Mouse (Mus musculus) forebrain, embryonic 16.5 days (tissue): ENCODE measurements around the gene Elfn1. TPM values are rescaled to one million over a fixed set of nuclear protein-coding genes. Genes with fewer than 3 reads are reported as not detected.

Experiments
- ATAC-seq: fragments of 200-750 bp; cut with Nextera tagmentation; 2 replicates; pipeline ENCODE4 v1.8.0; 2017; ENCODE audit warnings: mild to moderate bottlenecking, moderate library complexity
- H3K27ac ChIP-seq: fragments of 300-500 bp; sonication (generic); 2 replicates; pipeline ENCODE4 v1.5.1; 2014; ENCODE audit warnings: low read length, control low read depth
- H3K27me3 ChIP-seq: fragments of 300-500 bp; sonication (generic); replicated peaks from 2 replicates; pipeline ENCODE4 v1.6.1; 2014; ENCODE audit warnings: low read length; ENCODE audit not compliant: control insufficient read depth, insufficient read depth
- H3K36me3 ChIP-seq: fragments of 300-500 bp; sonication (generic); 2 replicates; pipeline ENCODE4 v1.6.1; 2014; ENCODE audit not compliant: control insufficient read depth, insufficient read depth
- H3K4me1 ChIP-seq: fragments of 300-500 bp; sonication (generic); replicated peaks from 2 replicates; pipeline ENCODE4 v1.6.1; 2014; ENCODE audit warnings: low read length; ENCODE audit not compliant: control insufficient read depth, insufficient read depth
- H3K4me2 ChIP-seq: fragments of 300-500 bp; sonication (generic); 2 replicates; pipeline ENCODE4 v1.6.1; 2014; ENCODE audit warnings: mild to moderate bottlenecking, low read length, control low read depth
- H3K4me3 ChIP-seq: fragments of 300-500 bp; sonication (generic); replicated peaks from 2 replicates; pipeline ENCODE4 v1.5.1; 2014; ENCODE audit warnings: mild to moderate bottlenecking, low read length, control low read depth
- H3K9ac ChIP-seq: fragments of 300-500 bp; sonication (generic); replicated peaks from 2 replicates; pipeline ENCODE4 v1.6.1; 2014; ENCODE audit warnings: low read depth, low read length, control low read depth
- H3K9me3 ChIP-seq: fragments of 300-500 bp; sonication (generic); 2 replicates; pipeline ENCODE4 v1.6.1; 2016; ENCODE audit warnings: low read length; ENCODE audit not compliant: control insufficient read depth
- WGBS: fragments of 180-500 bp; shearing (Covaris S2); extraction: QIAGEN DNeasy Blood & Tissue Kit; methylation state at CpG from one replicate; pipeline ENCODE4 v1.1.7; 2014; 5-methylcytosine and 5-hydroxymethylcytosine counted together
- polyA plus RNA-seq: library from polyadenylated mRNA; unstranded; fragments of >200 nt; fragmentation: Nextera tagmentation; extraction: Ambion mirVana; gene quantifications from 2 replicates; pipeline ENCODE4 v1.2.1, GENCODE M21; 2015

Elfn1 gene
- polyA plus RNA-seq, 1 experiment from 2014 or later: 3.2 TPM

GRCm38 (mm10) chr5:139949363-139949762 is 41.6 kb downstream of the Elfn1 start:
- Histone ChIP-seq H3K4me1 (peaks cover 19% of the 10 kb centered on the region), H3K4me2 (no peak overlapping the region), H3K9ac (0 out of 2 replicates have a peak overlapping the region, but pooled peaks have one; percentile 9), H3K4me3 (no peak overlapping the region), H3K27ac (no peak overlapping the region), H3K9me3 (no peaks in the 10 kb centered on the region), H3K36me3 (no peaks in the 10 kb centered on the region), H3K27me3 (no peaks in the 10 kb centered on the region)
- no peak for ATAC-seq
- 38% methylated on average over 8 of the region's 8 CpGs for WGBS

DNA sequence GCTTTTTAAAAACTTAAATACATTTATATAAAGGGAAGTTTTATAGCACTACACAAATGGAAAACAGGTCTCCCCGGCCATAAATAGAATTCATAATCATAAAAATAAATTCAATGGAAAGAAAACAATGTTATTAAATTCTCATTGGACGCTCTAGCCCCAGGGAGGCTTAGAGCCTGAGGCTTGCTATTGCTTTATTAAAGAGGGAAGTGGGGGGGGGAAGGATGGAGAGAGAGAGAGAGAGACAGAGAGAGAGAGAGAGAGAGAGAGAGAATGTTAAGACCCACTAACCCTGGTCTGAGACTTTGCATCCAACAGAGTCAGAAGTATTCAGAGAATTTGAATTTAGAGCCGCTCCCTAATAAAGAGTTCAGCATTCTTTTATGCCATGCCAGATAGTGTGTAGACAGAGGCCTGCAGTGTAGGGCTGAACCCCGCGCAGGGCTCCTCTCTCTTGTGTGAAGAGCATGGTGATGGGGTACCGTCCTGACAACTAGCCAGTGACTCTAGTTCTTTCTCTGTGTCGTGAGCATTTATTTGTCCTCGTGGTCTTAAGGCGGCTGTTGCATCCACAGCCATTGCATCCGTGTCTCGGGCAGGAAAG is 42.3 kb downstream of the Elfn1 start:
- no peak overlapping the region for H3K4me3 ChIP-seq
- H3K9ac ChIP-seq: no peak overlapping the region
- WGBS: 59% methylated on average over 11 of the region's 11 CpGs
- peaks cover 13% of the 10 kb centered on the region for H3K4me1 ChIP-seq
- H3K27ac ChIP-seq: no peak overlapping the region
- no peak overlapping the region for H3K4me2 ChIP-seq
- H3K9me3 ChIP-seq: no peaks in the 10 kb centered on the region
- H3K27me3 ChIP-seq: no peaks in the 10 kb centered on the region
- ATAC-seq: no peak
- H3K36me3 ChIP-seq: no peaks in the 10 kb centered on the region

- peak; percentile 54; the same call in 1 of the 2 replicates for ATAC-seq
- no peak overlapping the region for H3K27ac ChIP-seq
- 17% methylated on average over 10 of the region's 10 CpGs for WGBS
These were observed 49.1 kb downstream of the Elfn1 start for GRCm38 (mm10) chr5:139956859-139957258.

GRCm38 (mm10) chr5:139959741-139960140 is 52.0 kb downstream of the Elfn1 start:
- no peak for ATAC-seq
- H3K27ac ChIP-seq: no peak overlapping the region
- H3K9ac ChIP-seq: no peak overlapping the region
- H3K4me1 ChIP-seq: peaks cover 8% of the 10 kb centered on the region
- H3K4me3 ChIP-seq: no peak overlapping the region
- H3K4me2 ChIP-seq: no peak overlapping the region
- no peaks in the 10 kb centered on the region for H3K27me3 ChIP-seq
- H3K36me3 ChIP-seq: no peaks in the 10 kb centered on the region
- 89% methylated on average over 4 of the region's 4 CpGs for WGBS
- 0 out of 2 replicates have a peak, but pooled peaks cover 3% of the 10 kb centered on the region for H3K9me3 ChIP-seq

More at GRCm38 (mm10) chr5:139956859-139957258, 49.1 kb downstream of the Elfn1 start:
- Histone ChIP-seq H3K27me3 (no peaks in the 10 kb centered on the region), H3K9me3 (0 out of 2 replicates have a peak, but pooled peaks cover 3% of the 10 kb centered on the region), H3K4me3 (no peak overlapping the region), H3K4me2 (no peak overlapping the region; the same call in 1 of the 2 replicates), H3K36me3 (no peaks in the 10 kb centered on the region), H3K4me1 (peaks cover 8% of the 10 kb centered on the region), H3K9ac (no peak overlapping the region)

GRCm38 (mm10) chr5:139964391-139964790 is 56.6 kb downstream of the Elfn1 start:
- no peak for ATAC-seq
- Histone ChIP-seq H3K27ac (no peak overlapping the region), H3K4me2 (no peak overlapping the region), H3K4me1 (no peaks in the 10 kb centered on the region), H3K4me3 (no peak overlapping the region), H3K36me3 (no peaks in the 10 kb centered on the region), H3K27me3 (no peaks in the 10 kb centered on the region), H3K9ac (no peak overlapping the region), H3K9me3 (0 out of 2 replicates have a peak, but pooled peaks cover 3% of the 10 kb centered on the region)
- 41% methylated on average over 5 of the region's 5 CpGs for WGBS

DNA sequence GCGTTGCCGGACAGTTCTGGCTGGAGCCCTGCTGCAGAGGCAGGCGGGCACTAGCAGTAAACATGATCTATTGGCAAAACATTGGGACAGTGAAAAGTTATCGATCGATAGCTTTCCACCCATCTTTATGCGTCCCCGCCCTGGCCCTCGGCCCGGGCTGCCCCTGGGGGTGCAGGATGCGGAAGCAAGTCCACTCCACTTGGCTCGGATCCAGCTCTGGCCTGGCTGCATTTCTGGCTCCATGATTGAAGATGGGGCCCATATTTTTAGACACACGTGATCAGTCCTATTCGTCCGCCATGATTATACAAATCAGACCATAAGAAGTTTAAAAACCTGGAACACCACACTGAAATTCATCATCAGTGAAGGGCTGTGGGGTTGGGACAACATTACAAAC is 57.9 kb downstream of the Elfn1 start:
- ATAC-seq: no peak
- H3K36me3 ChIP-seq: no peaks in the 10 kb centered on the region
- H3K27ac ChIP-seq: no peak overlapping the region
- WGBS: 89% methylated on average over 14 of the region's 14 CpGs
- H3K27me3 ChIP-seq: no peaks in the 10 kb centered on the region
- H3K4me1 ChIP-seq: no peaks in the 10 kb centered on the region
- H3K4me2 ChIP-seq: no peak overlapping the region
- H3K9me3 ChIP-seq: no peaks in the 10 kb centered on the region
- no peak overlapping the region for H3K9ac ChIP-seq
- H3K4me3 ChIP-seq: no peak overlapping the region

GRCm38 (mm10) chr5:139969151-139969948 is 61.6 kb downstream of the Elfn1 start:
- no peak for ATAC-seq
- Histone ChIP-seq H3K27ac (no peak overlapping the region), H3K4me3 (no peak overlapping the region), H3K4me1 (no peaks in the 10 kb centered on the region), H3K27me3 (no peaks in the 10 kb centered on the region), H3K36me3 (no peaks in the 10 kb centered on the region), H3K9me3 (no peaks in the 10 kb centered on the region), H3K4me2 (no peak overlapping the region), H3K9ac (no peak overlapping the region)
- WGBS: 70% methylated on average over 14 of the region's 14 CpGs

DNA sequence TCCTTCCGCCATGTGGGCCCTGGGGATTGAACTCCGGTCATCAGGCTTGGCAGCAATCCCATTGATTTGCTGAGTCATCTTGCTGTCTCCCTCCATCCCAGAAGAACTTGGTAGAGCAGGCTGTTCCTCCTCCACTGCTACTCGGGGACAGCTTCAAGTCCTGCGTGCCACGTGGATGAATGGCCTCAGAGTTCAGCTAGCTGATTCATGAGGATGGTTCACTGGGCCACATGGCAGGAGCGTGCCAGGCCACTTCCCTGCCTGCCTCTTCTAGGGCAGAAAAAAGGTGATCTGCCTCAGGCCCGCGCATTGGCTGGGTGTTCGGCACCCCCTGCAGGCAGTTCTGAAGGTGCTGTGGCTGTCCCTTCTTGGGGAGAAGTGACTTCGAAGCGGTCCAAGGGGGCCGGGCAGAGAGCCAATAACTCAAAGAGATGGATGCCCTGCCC is 62.5 kb downstream of the Elfn1 start:
- H3K4me1 ChIP-seq: no peaks in the 10 kb centered on the region
- ATAC-seq: no peak
- no peak overlapping the region for H3K4me3 ChIP-seq
- H3K27me3 ChIP-seq: no peaks in the 10 kb centered on the region
- H3K36me3 ChIP-seq: no peaks in the 10 kb centered on the region
- no peak overlapping the region for H3K4me2 ChIP-seq
- H3K9me3 ChIP-seq: no peaks in the 10 kb centered on the region
- 56% methylated on average over 12 of the region's 12 CpGs for WGBS
- H3K9ac ChIP-seq: no peak overlapping the region
- no peak overlapping the region for H3K27ac ChIP-seq

DNA sequence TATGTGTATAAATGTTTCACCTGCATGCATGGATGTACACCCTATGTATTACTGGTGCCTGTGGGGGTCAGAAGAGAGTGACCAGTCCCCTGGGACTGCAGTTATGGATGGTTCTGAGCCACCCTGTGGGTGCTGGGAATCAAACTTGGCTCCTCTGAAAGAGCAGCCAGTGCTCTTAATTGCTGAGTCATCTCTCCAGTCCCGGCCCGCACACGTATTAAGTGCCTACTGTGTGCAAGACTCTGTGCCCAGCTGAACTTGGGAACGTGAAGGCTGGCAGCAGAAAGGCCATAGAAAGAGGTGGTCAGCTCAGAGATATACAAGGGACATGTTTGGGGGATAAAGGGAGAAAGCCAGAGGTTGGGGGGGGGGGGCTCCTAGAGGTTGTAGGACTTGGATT is 68.8 kb downstream of the Elfn1 start:
- Histone ChIP-seq H3K9me3 (no peaks in the 10 kb centered on the region), H3K27me3 (no peaks in the 10 kb centered on the region), H3K9ac (no peak overlapping the region), H3K4me3 (no peak overlapping the region), H3K4me1 (peaks cover 7% of the 10 kb centered on the region), H3K4me2 (no peak overlapping the region), H3K36me3 (no peaks in the 10 kb centered on the region), H3K27ac (no peak overlapping the region)
- ATAC-seq: no peak
- WGBS: 77% methylated on average over 4 of the region's 4 CpGs
